Mouse (Mus musculus): ENCODE measurements around the gene Tacr2.

- no peak for TF ChIP-seq POLR2A (IDR thresholded peaks at IDR 0.05; ENCODE audit: control insufficient read depth, extremely low read depth, insufficient read depth, low read length, poor library complexity)
- TF ChIP-seq CTCF (IDR thresholded peaks at IDR 0.05; ENCODE audit: borderline replicate concordance, control insufficient read depth, extremely low read depth, insufficient read depth, low read length, poor library complexity): no peak
These were observed 49.7 kb upstream of the Tacr2 start for GRCm38 (mm10) chr10:62202574-62202973.

All from thymus, adult 2 months (tissue).